Mouse (Mus musculus) liver, postnatal 0 days (tissue): ENCODE data around the gene Kdelr3.

ENCODE experiments used
- CTCF ChIP-seq: sonication (generic); IDR thresholded peaks from 2 replicates; pipeline ENCODE4 v1.5.1; 2016; ENCODE audit warnings: antibody characterized with exemption, low read depth
- EP300 ChIP-seq: IDR thresholded peaks from 2 replicates; pipeline ENCODE4 v1.6.1; 2016; ENCODE audit warnings: antibody characterized with exemption, low read depth, mild to moderate bottlenecking

DNA sequence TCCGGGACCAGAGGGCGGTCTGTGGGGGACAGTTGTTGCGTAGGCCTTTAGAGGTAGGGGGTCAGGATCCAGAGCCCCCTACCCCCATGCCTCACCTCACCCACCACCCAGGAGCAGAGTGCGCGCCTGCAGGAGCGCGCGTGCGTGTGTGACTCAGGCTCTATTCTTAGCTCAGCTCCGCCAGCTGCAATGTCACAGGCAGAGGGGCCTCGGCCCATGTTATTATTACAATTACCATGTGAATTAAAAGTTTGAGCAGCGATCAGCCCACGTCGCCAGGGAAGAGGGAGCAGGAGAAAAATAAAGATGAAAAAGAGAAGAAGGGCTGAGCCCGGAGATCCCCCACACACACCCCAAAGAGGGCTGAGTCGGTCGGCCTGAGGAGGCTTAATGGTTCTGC, 16.1 kb upstream of the Kdelr3 start:
- no peak for TF ChIP-seq CTCF
- TF ChIP-seq EP300, result no peak
